Mouse (Mus musculus) megakaryocyte progenitor cell, adult 5-6 weeks (primary cell): Measurements from ENCODE around the gene Ntn4. TPM values are rescaled to one million over a fixed set of nuclear protein-coding genes. Genes with fewer than 3 reads are reported as not detected.
A peak's percentile ranks its signal among the peaks of the same experiment; 100 is the strongest.

Source experiments
- ATAC-seq: replicated peaks from 2 replicates; pipeline ENCODE4 v1.8.0; 2016; ENCODE audit warnings: mild to moderate bottlenecking, moderate TSS enrichment, inconsistent platforms; ENCODE audit not compliant: poor library complexity
- total RNA-seq, 2 experiments: library from RNA; stranded (forward) in 1 of 2; stranded (reverse) in 1 of 2; fragments of 157-497, 149-512 nt in 1 of 2; fragments of 200-1000 nt in 1 of 2; gene quantifications; 2 replicates each; pipeline versions ENCODE4 v1.2.3 to v1.2.4; 2015 to 2017

Gene Ntn4
- total RNA-seq, 2 experiments from 2014 or later: 1.1 to 1.2 TPM

DNA sequence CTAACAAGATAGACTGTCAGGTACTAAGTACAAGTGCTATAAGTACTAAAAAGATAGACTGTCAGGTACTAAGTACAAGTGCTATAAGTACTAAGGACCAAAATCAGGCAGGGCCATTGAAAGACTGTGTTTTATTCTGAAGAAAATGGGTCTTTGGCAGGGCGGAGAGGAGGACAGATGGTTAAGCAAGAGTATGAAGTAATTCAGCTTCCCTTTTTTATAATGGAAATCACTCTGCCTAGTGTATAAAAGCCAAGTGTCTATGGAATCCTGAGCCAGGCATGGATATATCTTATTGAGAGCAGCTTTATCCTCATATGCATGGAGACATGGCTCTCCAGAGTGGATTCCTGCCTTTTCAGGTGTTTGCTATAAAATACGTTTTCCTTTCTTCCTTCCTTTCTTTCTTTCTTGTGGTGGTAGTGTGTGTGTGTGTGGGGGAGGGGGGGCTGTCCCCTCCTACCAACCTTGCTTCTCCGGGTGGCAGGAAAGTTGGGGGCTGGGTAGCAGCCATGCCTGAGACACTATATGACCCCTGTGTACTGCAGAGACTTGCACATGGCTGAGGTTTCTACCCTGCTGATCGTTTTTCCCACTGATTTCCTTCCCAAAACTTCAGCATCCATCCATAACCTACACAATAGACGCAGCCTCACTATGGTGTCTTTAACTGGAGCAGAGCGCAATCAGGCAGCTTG, 40.3 kb downstream of the Ntn4 start:
- peak; percentile 42 for ATAC-seq

DNA sequence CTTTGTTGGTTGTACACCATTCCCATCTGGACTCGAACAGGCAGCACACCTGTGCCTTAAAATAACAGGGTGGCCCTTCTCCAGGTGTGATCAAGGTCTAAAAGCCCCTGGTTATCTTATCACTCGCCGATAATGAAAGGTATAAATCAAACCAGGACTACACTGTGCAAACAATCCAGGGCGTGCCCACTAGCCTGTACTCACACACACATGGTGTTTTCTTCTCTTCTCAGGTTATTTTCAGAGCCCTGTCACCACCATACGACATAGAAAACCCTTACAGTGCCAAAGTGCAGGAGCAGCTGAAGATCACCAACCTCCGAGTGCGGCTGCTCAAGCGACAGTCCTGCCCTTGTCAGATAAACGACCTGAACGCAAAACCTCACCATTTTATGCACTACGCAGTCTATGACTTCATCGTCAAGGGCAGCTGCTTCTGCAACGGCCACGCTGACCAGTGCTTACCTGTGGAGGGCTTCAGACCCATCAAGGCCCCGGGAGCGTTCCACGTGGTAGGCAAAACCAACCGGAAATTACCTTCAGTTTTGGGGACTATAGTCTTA, 41.8 kb downstream of the Ntn4 start:
- peak; percentile 34 for ATAC-seq

- ATAC-seq: no peak
These were observed 42.7 kb downstream of the Ntn4 start for GRCm38 (mm10) chr10:93683185-93683584.

DNA sequence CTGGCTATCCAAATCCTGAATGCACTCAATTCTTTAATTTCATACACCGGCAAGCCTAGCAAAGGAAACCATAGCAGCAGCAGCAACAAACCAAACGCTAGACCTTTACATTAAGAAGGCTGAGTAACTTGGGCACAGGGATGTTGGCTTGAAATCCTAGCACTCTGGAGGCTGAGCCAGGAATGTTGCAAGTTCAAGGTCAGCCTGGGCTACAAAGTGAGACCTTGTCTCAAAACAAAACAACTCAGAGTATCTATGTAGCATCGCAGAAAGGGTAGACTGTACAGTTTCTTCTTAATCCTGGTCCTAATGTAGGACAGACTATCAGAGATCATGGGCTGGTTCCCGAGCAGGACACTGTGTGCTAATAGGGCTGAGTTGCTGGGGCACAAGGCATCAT, 43.4 kb downstream of the Ntn4 start:
- ATAC-seq: no peak

DNA sequence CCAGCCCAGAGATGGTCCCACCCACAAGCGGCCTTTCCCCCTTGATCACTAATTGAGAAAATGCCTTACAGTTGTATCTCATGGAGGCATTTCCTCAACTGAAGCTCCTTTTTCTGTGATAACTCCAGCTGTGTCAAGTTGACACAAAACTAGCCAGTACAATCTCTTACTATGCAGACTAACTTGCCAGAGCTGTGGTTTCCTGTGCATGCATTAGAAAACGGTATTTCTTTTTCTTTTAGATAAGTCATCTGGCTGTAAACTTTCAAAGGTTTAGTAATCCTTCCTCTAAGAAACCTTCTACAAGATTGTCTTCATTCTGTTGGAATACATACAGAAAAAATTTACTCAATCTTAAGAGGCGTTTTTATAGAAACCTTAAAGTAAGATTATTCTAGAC, 44.9 kb downstream of the Ntn4 start:
- peak; percentile 38 for ATAC-seq

DNA sequence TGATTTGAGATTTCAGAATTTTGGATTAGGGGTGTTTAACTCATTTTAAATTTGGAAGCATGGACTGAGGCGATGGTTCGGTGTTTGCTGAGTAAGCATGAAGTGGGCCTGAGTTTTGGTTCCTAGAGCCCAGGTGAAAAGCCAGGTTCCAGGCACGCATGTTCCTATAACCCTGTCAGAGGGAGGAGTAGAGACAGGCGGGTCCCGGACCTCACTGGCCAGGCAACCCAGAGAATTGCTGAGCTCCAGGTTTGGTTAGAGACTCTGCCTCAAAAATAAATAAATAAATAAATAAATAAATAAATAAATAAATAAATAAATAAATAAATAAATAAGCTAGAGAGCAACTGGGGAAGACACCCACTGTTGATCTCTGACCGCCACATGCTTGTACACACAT, 46.1 kb downstream of the Ntn4 start:
- ATAC-seq: no peak

DNA sequence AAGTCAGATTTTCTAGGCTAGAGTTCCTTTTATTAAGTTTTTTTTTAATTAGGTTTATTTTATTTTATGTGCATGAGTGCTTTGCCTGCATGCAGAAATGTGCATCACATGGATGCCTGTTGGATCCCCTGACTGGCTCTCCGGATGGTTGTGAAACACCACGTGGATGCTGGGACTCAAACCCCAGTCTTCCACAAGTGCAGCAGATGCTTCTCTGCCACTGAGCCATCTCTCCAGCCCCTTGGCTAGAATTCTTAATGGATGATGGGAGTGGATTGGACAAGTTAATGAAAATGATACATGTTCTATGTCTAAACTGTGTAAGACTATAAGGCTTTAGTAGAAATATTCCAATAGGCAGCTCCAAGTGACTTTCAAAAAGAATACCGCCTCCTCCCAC, 47.3 kb downstream of the Ntn4 start:
- no peak for ATAC-seq

DNA sequence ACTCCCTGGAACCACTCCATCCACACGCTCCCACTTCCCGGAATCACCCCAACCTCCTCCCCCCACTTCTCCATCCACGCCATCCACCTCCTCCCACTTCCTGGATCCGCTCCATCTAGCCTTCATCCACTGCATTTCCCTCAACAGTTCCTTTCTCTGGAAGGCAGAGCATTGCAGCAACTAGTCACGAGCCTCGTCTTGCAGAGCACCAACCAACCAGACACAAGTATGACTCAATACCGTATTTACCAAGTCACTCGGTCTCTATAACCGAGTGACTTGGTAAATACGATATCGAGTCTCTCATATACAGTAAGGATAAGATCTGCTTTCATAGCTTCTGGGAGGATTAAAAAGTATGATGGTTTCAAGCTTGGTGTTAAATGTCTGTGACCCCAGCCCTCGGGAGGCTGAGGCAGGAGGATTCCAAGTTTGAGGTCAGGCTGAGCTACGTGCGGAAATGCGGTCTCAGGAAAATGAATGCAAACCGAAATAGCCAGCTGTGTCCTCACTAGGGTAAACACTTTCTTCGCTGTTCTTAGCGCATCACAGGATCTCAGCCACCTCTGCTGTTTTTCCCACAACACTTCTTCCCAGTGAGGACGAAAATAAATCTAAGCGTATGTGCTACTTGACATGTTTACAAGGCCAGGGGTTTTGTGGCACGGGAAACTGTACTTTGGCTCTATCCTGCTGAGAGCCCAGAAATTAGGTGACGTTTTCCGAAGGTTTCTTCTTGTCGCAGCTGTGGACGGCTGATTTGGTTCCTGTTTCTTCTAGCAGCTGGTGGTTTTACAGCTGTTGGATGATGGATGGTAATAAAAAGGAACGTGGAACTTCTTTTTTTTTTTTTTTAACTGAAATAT, 48.1 kb downstream of the Ntn4 start:
- ATAC-seq: peak; percentile 68

- no peak for ATAC-seq
These were observed 50.9 kb downstream of the Ntn4 start for GRCm38 (mm10) chr10:93691344-93691743.

- peak; percentile 75 for ATAC-seq
These were observed 54.7 kb downstream of the Ntn4 start for GRCm38 (mm10) chr10:93695043-93695791.

- ATAC-seq: no peak
These were observed 55.5 kb downstream of the Ntn4 start for GRCm38 (mm10) chr10:93696001-93696400.

GRCm38 (mm10) chr10:93697866-93698483, 57.5 kb downstream of the Ntn4 start:
- ATAC-seq: no peak

GRCm38 (mm10) chr10:93699689-93700478, 59.4 kb downstream of the Ntn4 start:
- ATAC-seq: 0 out of 2 replicates have a peak, but pooled peaks have one; percentile 27

GRCm38 (mm10) chr10:93700589-93701363, 60.3 kb downstream of the Ntn4 start:
- ATAC-seq: peak; percentile 51

GRCm38 (mm10) chr10:93703946-93704345, 63.5 kb downstream of the Ntn4 start:
- no peak for ATAC-seq

GRCm38 (mm10) chr10:93707149-93708075, 66.9 kb downstream of the Ntn4 start:
- no peak for ATAC-seq

DNA sequence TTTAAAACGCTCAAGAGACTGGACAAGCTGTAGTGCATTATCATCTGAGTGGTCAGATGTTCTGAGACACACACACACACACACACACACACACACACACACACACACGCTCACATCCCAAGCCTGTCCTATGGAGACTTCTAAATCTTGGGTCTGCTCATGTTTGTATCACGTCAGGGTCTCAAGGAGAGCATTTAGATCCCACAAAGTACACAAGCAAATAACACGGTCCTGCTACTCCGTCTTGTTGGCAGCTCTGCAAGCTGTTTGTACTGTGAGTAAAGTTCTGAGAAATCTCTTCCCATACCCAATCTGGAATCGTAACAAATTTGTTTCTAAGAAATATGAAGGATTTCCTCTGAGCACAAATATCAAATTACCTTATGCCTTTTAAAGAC, 67.6 kb downstream of the Ntn4 start:
- no peak for ATAC-seq

DNA sequence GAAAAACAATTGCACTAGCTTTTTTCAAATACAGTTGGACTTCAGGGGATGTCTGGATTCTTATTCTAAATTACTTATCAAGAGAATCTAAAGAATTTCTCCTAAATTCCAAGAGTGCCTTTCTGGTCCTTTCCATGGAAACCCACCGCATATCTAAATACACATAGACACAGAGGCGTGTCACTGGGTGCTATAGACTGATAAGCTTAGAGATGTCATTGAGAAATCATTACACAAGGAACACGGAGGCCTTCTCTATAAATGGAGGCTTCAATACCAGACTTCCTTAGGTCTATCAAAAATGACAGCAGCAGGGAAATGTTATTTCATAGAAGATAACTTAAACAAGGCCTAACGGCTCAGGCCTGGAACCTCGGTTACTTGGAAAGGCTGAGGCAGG, 68.0 kb downstream of the Ntn4 start:
- ATAC-seq: peak; percentile 76
